Mouse (Mus musculus) embryonic facial prominence, embryonic 12.5 days (tissue): ENCODE results near the gene She. TPM values are rescaled to one million over a fixed set of nuclear protein-coding genes. Genes with fewer than 3 reads are reported as not detected.

Experiments used
- ATAC-seq: fragments of 200-750 bp; cut with Nextera tagmentation; 2 replicates; pipeline ENCODE4 v1.8.0; 2017; ENCODE audit not compliant: insufficient number of reproducible peaks, insufficient read depth, low FRiP score, low TSS enrichment
- H3K27ac ChIP-seq: fragments of 300-500 bp; sonication (generic); 2 replicates; pipeline ENCODE4 v1.5.1; 2016; ENCODE audit warnings: mild to moderate bottlenecking
- H3K27me3 ChIP-seq: fragments of 300-500 bp; sonication (generic); 2 replicates; pipeline ENCODE4 v1.6.1; 2016; ENCODE audit warnings: mild to moderate bottlenecking, moderate library complexity
- H3K36me3 ChIP-seq: fragments of 300-500 bp; sonication (generic); 2 replicates; pipeline ENCODE4 v1.6.1; 2016; ENCODE audit warnings: mild to moderate bottlenecking
- H3K4me1 ChIP-seq: fragments of 300-500 bp; sonication (generic); 2 replicates; pipeline ENCODE4 v1.6.1; 2016
- H3K4me2 ChIP-seq: fragments of 300-500 bp; sonication (generic); replicated peaks from 2 replicates; pipeline ENCODE4 v1.6.1; 2016; ENCODE audit warnings: mild to moderate bottlenecking, moderate library complexity
- H3K4me3 ChIP-seq: fragments of 300-500 bp; sonication (generic); 2 replicates; pipeline ENCODE4 v1.5.1; 2016; ENCODE audit warnings: mild to moderate bottlenecking
- H3K9ac ChIP-seq: fragments of 300-500 bp; sonication (generic); 2 replicates; pipeline ENCODE4 v1.6.1; 2016; ENCODE audit warnings: mild to moderate bottlenecking, moderate library complexity
- H3K9me3 ChIP-seq: fragments of 300-500 bp; sonication (generic); 2 replicates; pipeline ENCODE4 v1.6.1; 2016; ENCODE audit warnings: mild to moderate bottlenecking, moderate library complexity
- WGBS: fragments of 180-500 bp; shearing (Covaris S2); methylation state at CpG from one replicate; pipeline ENCODE4 v1.1.7; 2016; 5-methylcytosine and 5-hydroxymethylcytosine counted together
- polyA plus RNA-seq: library from polyadenylated mRNA; unstranded; fragments of >200 nt; fragmentation: Nextera tagmentation; extraction: Ambion mirVana; gene quantifications from 2 replicates; pipeline ENCODE4 v1.2.1, GENCODE M21; 2016

The She gene
- polyA plus RNA-seq, 1 experiment from 2014 or later: 4.8 TPM

GRCm38 (mm10) chr3:89875781-89876180 is 44.6 kb downstream of the She start:
- Histone ChIP-seq H3K4me1 (peaks cover 3% of the 10 kb centered on the region; the same call in 1 of the 2 replicates), H3K27ac (no peak overlapping the region), H3K4me3 (no peak overlapping the region), H3K9me3 (no peaks in the 10 kb centered on the region), H3K9ac (no peak overlapping the region), H3K36me3 (no peaks in the 10 kb centered on the region), H3K27me3 (no peaks in the 10 kb centered on the region), H3K4me2 (no peak overlapping the region)
- ATAC-seq: no peak
- WGBS: 82% methylated on average over 8 of the region's 8 CpGs

- no peak overlapping the region for H3K4me2 ChIP-seq
- H3K9me3 ChIP-seq: no peaks in the 10 kb centered on the region
- no peak overlapping the region for H3K9ac ChIP-seq
- H3K27ac ChIP-seq: no peak overlapping the region
- H3K4me1 ChIP-seq: no peaks in the 10 kb centered on the region
- ATAC-seq: no peak
- no peak overlapping the region for H3K4me3 ChIP-seq
- no peaks in the 10 kb centered on the region for H3K36me3 ChIP-seq
- 70% methylated on average over 4 of the region's 4 CpGs for WGBS
- no peaks in the 10 kb centered on the region for H3K27me3 ChIP-seq
Observed at GRCm38 (mm10) chr3:89876469-89876868, 45.3 kb downstream of the She start.

- Histone ChIP-seq H3K4me3 (no peak overlapping the region), H3K36me3 (no peaks in the 10 kb centered on the region), H3K9me3 (no peaks in the 10 kb centered on the region), H3K27me3 (no peaks in the 10 kb centered on the region), H3K9ac (no peak overlapping the region), H3K27ac (no peak overlapping the region), H3K4me2 (no peak overlapping the region), H3K4me1 (no peaks in the 10 kb centered on the region)
- no peak for ATAC-seq
- WGBS: 82% methylated on average over 8 of the region's 8 CpGs
Observed at GRCm38 (mm10) chr3:89877129-89877528, 46.0 kb downstream of the She start.

GRCm38 (mm10) chr3:89878456-89878855 is 47.3 kb downstream of the She start:
- H3K9ac ChIP-seq: no peak overlapping the region
- ATAC-seq: no peak
- no peaks in the 10 kb centered on the region for H3K4me1 ChIP-seq
- no peaks in the 10 kb centered on the region for H3K27me3 ChIP-seq
- WGBS: 21% methylated on average over 3 of the region's 3 CpGs
- no peak overlapping the region for H3K4me2 ChIP-seq
- no peak overlapping the region for H3K4me3 ChIP-seq
- H3K36me3 ChIP-seq: no peaks in the 10 kb centered on the region
- H3K9me3 ChIP-seq: no peaks in the 10 kb centered on the region
- H3K27ac ChIP-seq: no peak overlapping the region

- WGBS: 70% methylated on average over 3 of the region's 3 CpGs
- no peaks in the 10 kb centered on the region for H3K4me1 ChIP-seq
- no peak overlapping the region for H3K9ac ChIP-seq
- H3K27me3 ChIP-seq: no peaks in the 10 kb centered on the region
- no peaks in the 10 kb centered on the region for H3K36me3 ChIP-seq
- no peak overlapping the region for H3K4me2 ChIP-seq
- no peak overlapping the region for H3K4me3 ChIP-seq
- H3K9me3 ChIP-seq: no peaks in the 10 kb centered on the region
- ATAC-seq: no peak
- no peak overlapping the region for H3K27ac ChIP-seq
Observed at GRCm38 (mm10) chr3:89879326-89879725, 48.2 kb downstream of the She start.

- 77% methylated on average over 5 of the region's 5 CpGs for WGBS
- Histone ChIP-seq H3K36me3 (no peaks in the 10 kb centered on the region), H3K9me3 (no peaks in the 10 kb centered on the region), H3K4me2 (no peak overlapping the region), H3K4me3 (no peak overlapping the region), H3K27ac (no peak overlapping the region), H3K27me3 (no peaks in the 10 kb centered on the region), H3K4me1 (no peaks in the 10 kb centered on the region), H3K9ac (no peak overlapping the region)
- no peak for ATAC-seq
Observed at GRCm38 (mm10) chr3:89880036-89880851, 49.1 kb downstream of the She start.

GRCm38 (mm10) chr3:89882556-89883181 is 51.5 kb downstream of the She start:
- no peak overlapping the region for H3K9ac ChIP-seq
- 72% methylated on average over 8 of the region's 8 CpGs for WGBS

GRCm38 (mm10) chr3:89883582-89884041 is 52.4 kb downstream of the She start:
- no peaks in the 10 kb centered on the region for H3K9me3 ChIP-seq
- no peaks in the 10 kb centered on the region for H3K4me1 ChIP-seq
- no peaks in the 10 kb centered on the region for H3K36me3 ChIP-seq
- no peak overlapping the region for H3K4me2 ChIP-seq
- no peak for ATAC-seq
- H3K9ac ChIP-seq: no peak overlapping the region
- 0 out of 2 replicates have a peak, but pooled peaks cover 3% of the 10 kb centered on the region for H3K27me3 ChIP-seq
- WGBS: 78% methylated on average over 4 of the region's 4 CpGs
- no peak overlapping the region for H3K4me3 ChIP-seq
- no peak overlapping the region for H3K27ac ChIP-seq

More at GRCm38 (mm10) chr3:89882556-89883181, 51.5 kb downstream of the She start:
- ATAC-seq: no peak
- Histone ChIP-seq H3K9me3 (no peaks in the 10 kb centered on the region), H3K4me2 (no peak overlapping the region), H3K27ac (no peak overlapping the region), H3K4me1 (no peaks in the 10 kb centered on the region), H3K36me3 (no peaks in the 10 kb centered on the region), H3K4me3 (no peak overlapping the region), H3K27me3 (0 out of 2 replicates have a peak, but pooled peaks cover 3% of the 10 kb centered on the region)

GRCm38 (mm10) chr3:89885766-89886165 is 54.6 kb downstream of the She start:
- 0 out of 2 replicates have a peak, but pooled peaks cover 3% of the 10 kb centered on the region for H3K27me3 ChIP-seq
- no peaks in the 10 kb centered on the region for H3K9me3 ChIP-seq
- no peaks in the 10 kb centered on the region for H3K36me3 ChIP-seq
- no peak overlapping the region for H3K9ac ChIP-seq
- H3K27ac ChIP-seq: no peak overlapping the region
- 92% methylated on average over 11 of the region's 11 CpGs for WGBS
- no peak overlapping the region for H3K4me3 ChIP-seq
- H3K4me2 ChIP-seq: no peak overlapping the region
- H3K4me1 ChIP-seq: no peaks in the 10 kb centered on the region
- ATAC-seq: no peak

- 87% methylated on average over 7 of the region's 7 CpGs for WGBS
- no peak overlapping the region for H3K27ac ChIP-seq
Observed at GRCm38 (mm10) chr3:89887582-89888230, 56.5 kb downstream of the She start.

GRCm38 (mm10) chr3:89889841-89890430 is 58.8 kb downstream of the She start:
- 0 out of 2 replicates have a peak, but pooled peaks cover 3% of the 10 kb centered on the region for H3K27me3 ChIP-seq
- no peaks in the 10 kb centered on the region for H3K36me3 ChIP-seq
- no peak overlapping the region for H3K4me3 ChIP-seq
- WGBS: 63% methylated on average over 8 of the region's 8 CpGs
- no peaks in the 10 kb centered on the region for H3K9me3 ChIP-seq
- H3K4me1 ChIP-seq: no peaks in the 10 kb centered on the region
- no peak for ATAC-seq
- H3K27ac ChIP-seq: no peak overlapping the region
- no peak overlapping the region for H3K4me2 ChIP-seq
- H3K9ac ChIP-seq: no peak overlapping the region

More at GRCm38 (mm10) chr3:89887582-89888230, 56.5 kb downstream of the She start:
- no peak overlapping the region for H3K4me3 ChIP-seq
- no peak overlapping the region for H3K9ac ChIP-seq
- ATAC-seq: no peak
- no peaks in the 10 kb centered on the region for H3K9me3 ChIP-seq
- H3K27me3 ChIP-seq: 0 out of 2 replicates have a peak, but pooled peaks cover 3% of the 10 kb centered on the region
- no peaks in the 10 kb centered on the region for H3K36me3 ChIP-seq
- no peak overlapping the region for H3K4me2 ChIP-seq
- no peaks in the 10 kb centered on the region for H3K4me1 ChIP-seq
